In the genomic region with DNA sequence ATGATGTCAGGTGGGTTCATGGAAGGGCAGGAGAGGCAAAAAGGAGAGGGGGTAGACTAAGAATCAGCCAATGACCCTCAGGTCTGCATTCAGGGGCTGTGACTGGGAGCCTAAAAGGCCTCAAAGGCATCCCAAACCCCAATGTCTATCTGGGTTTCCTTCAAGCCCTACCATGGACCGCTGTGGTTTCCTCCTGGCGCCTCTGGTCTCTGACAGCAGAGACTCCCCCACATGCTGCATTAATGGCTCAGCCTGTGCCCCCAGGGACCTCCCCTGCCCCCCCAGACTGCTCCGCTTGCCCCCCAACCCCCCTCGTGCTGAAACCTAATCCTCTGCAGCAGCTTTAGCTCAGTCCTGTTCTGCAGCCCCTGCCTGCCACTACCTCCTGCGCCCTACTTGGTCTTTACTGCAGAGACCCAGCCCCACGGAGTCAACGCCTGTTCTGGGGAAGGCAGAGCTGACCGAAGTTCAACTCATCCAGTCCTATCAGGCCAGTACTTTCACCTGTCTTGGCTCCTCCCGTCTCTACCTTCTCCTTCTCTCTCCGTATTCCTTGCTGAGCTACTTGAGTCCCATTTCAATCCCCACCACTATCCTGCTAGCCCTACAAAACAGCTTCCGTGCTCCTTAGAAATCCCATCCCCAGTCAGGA, we compare ENCODE assay signal across 16 mouse cellular contexts. TPM values are rescaled to one million over a fixed set of nuclear protein-coding genes. Genes with fewer than 3 reads are reported as not detected.
DNase-seq lines count a peak whose midpoint lies in the region; ATAC-seq and TF ChIP-seq lines count a peak whose summit lies in the region.
"Had no signal": no experiment of that assay in that cellular context is flagged by ENCODE, and none has a peak within 500 bp of the region (broad histone marks: within the 10 kb centered on the region; RNA-seq: fewer than 3 reads in every experiment).

Asic3 (plus strand) TSS at position 351 of the 652 bp plus-strand sequence.

- H3K9me3 ChIP-seq in liver, embryonic 11.5 days (ENCODE audit: control insufficient read depth, low read length): no peaks in the 10 kb centered on the region
- no peaks in the 10 kb centered on the region for H3K9me3 ChIP-seq in liver, embryonic 12.5 days (replicated peaks)
- no peaks in the 10 kb centered on the region for H3K9me3 ChIP-seq in kidney, embryonic 15.5 days (replicated peaks)
- H3K9me3 ChIP-seq in limb, embryonic 14.5 days (ENCODE audit: control insufficient read depth, low read length): no peaks in the 10 kb centered on the region
- no peaks in the 10 kb centered on the region for H3K9me3 ChIP-seq in forebrain, embryonic 12.5 days
- H3K9me3 ChIP-seq: forebrain, embryonic 15.5 days; lung, embryonic 15.5 days had no signal

- no peak within 1 kb of the TSS for H3K4me2 ChIP-seq in liver, embryonic 11.5 days
- H3K4me2 ChIP-seq in liver, embryonic 12.5 days: no peak within 1 kb of the TSS
- peak within 1 kb of the TSS; percentile 16 for H3K4me2 ChIP-seq in kidney, embryonic 15.5 days
- 0 out of 2 replicates have a peak within 1 kb of the TSS, but pooled peaks have one; percentile 11 for H3K4me2 ChIP-seq in limb, embryonic 14.5 days (replicated peaks; ENCODE audit: low read depth, low read length, severe bottlenecking)
- no peak within 1 kb of the TSS for H3K4me2 ChIP-seq in forebrain, embryonic 12.5 days
- H3K4me2 ChIP-seq: forebrain, embryonic 15.5 days; lung, embryonic 15.5 days had no signal

- H3K36me3 ChIP-seq in liver, embryonic 11.5 days (ENCODE audit: control insufficient read depth, insufficient read depth, low read length): no peaks in the 10 kb centered on the region; the same call in 1 of the 2 replicates
- H3K36me3 ChIP-seq in liver, embryonic 12.5 days: peaks cover 9% of the 10 kb centered on the region; the same call in 1 of the 2 replicates
- peaks cover 13% of the 10 kb centered on the region for H3K36me3 ChIP-seq in kidney, embryonic 15.5 days
- H3K36me3 ChIP-seq in limb, embryonic 14.5 days (ENCODE audit: control insufficient read depth, insufficient read depth, low read length): peaks cover 6% of the 10 kb centered on the region; the same call in 1 of the 2 replicates
- peaks cover 14% of the 10 kb centered on the region for H3K36me3 ChIP-seq in forebrain, embryonic 12.5 days (replicated peaks)
- H3K36me3 ChIP-seq: forebrain, embryonic 15.5 days; lung, embryonic 15.5 days had no signal

- H3K27ac ChIP-seq in liver, embryonic 11.5 days (ENCODE audit: low read depth, low read length): 0 out of 2 replicates have a peak within 1 kb of the TSS, but pooled peaks have one; percentile 5
- H3K27ac ChIP-seq in liver, embryonic 12.5 days: no peak within 1 kb of the TSS
- H3K27ac ChIP-seq in kidney, embryonic 15.5 days: 0 out of 2 replicates have a peak within 1 kb of the TSS, but pooled peaks have one; percentile 18
- no peak within 1 kb of the TSS for H3K27ac ChIP-seq in limb, embryonic 14.5 days (replicated peaks; ENCODE audit: low read depth, low read length)
- no peak within 1 kb of the TSS for H3K27ac ChIP-seq in forebrain, embryonic 12.5 days
- H3K27ac ChIP-seq: forebrain, embryonic 15.5 days; heart, adult 2 months; lung, embryonic 15.5 days had no signal

- H3K27me3 ChIP-seq in liver, embryonic 11.5 days (replicated peaks; ENCODE audit: control insufficient read depth, insufficient read depth, low read length): peaks cover 16% of the 10 kb centered on the region
- peaks cover 42% of the 10 kb centered on the region for H3K27me3 ChIP-seq in liver, embryonic 12.5 days (replicated peaks)
- no peaks in the 10 kb centered on the region for H3K27me3 ChIP-seq in kidney, embryonic 15.5 days
- no peaks in the 10 kb centered on the region for H3K27me3 ChIP-seq in limb, embryonic 14.5 days (ENCODE audit: control insufficient read depth, insufficient read depth, low read length)
- peaks cover 28% of the 10 kb centered on the region; the same call in 1 of the 2 replicates for H3K27me3 ChIP-seq in forebrain, embryonic 12.5 days
- H3K27me3 ChIP-seq: forebrain, embryonic 15.5 days; lung, embryonic 15.5 days had no signal

- H3K4me1 ChIP-seq in liver, embryonic 11.5 days (replicated peaks; ENCODE audit: control insufficient read depth, insufficient read depth, low read length): 0 out of 2 replicates have a peak, but pooled peaks cover 4% of the 10 kb centered on the region
- H3K4me1 ChIP-seq in liver, embryonic 12.5 days: peaks cover 10% of the 10 kb centered on the region; the same call in 1 of the 2 replicates
- peaks cover 26% of the 10 kb centered on the region for H3K4me1 ChIP-seq in kidney, embryonic 15.5 days
- peaks cover 12% of the 10 kb centered on the region for H3K4me1 ChIP-seq in limb, embryonic 14.5 days (ENCODE audit: control insufficient read depth, insufficient read depth, low read length)
- H3K4me1 ChIP-seq in forebrain, embryonic 12.5 days: peaks cover 16% of the 10 kb centered on the region

- no peak for TF ChIP-seq POLR2A in limb, embryonic 14.5 days (IDR thresholded peaks at IDR 0.05; ENCODE audit: borderline replicate concordance, extremely low read depth, insufficient read depth, insufficient read length)

- 48% methylated on average over 11 of the region's 11 CpGs for WGBS in liver, embryonic 11.5 days
- 36% methylated on average over 11 of the region's 11 CpGs for WGBS in liver, embryonic 12.5 days (ENCODE audit: insufficient replicate concordance)
- 24% methylated on average over 11 of the region's 11 CpGs for WGBS in kidney, embryonic 15.5 days
- WGBS in limb, embryonic 14.5 days: 27% methylated on average over 11 of the region's 11 CpGs
- WGBS in forebrain, embryonic 12.5 days: 52% methylated on average over 11 of the region's 11 CpGs

- no peak within 1 kb of the TSS for H3K9ac ChIP-seq in liver, embryonic 11.5 days (ENCODE audit: low read depth, low read length)
- no peak within 1 kb of the TSS for H3K9ac ChIP-seq in liver, embryonic 12.5 days
- H3K9ac ChIP-seq in kidney, embryonic 15.5 days: no peak within 1 kb of the TSS
- no peak within 1 kb of the TSS for H3K9ac ChIP-seq in limb, embryonic 14.5 days (ENCODE audit: low read depth, low read length, severe bottlenecking)
- H3K9ac ChIP-seq in forebrain, embryonic 12.5 days: no peak within 1 kb of the TSS
- H3K9ac ChIP-seq: forebrain, embryonic 15.5 days; lung, embryonic 15.5 days had no signal

- ATAC-seq in liver, embryonic 11.5 days (replicated peaks; ENCODE audit: low FRiP score): no peak
- no peak for ATAC-seq in liver, embryonic 12.5 days
- ATAC-seq in common myeloid progenitor, adult 5-6 weeks (replicated peaks; ENCODE audit: low read depth, poor library complexity, severe bottlenecking): peak; percentile 50
- ATAC-seq in kidney, embryonic 15.5 days (replicated peaks; ENCODE audit: low FRiP score): peak; percentile 10; the same call in 1 of the 2 replicates
- ATAC-seq in limb, embryonic 14.5 days (ENCODE audit: low FRiP score, low read depth): no peak
- no peak for ATAC-seq in forebrain, embryonic 12.5 days (ENCODE audit: low FRiP score)
- ATAC-seq: forebrain, embryonic 15.5 days; inflammation-experienced regulatory T-cells, adult 6 months had no signal

- no peak for DNase-seq in liver, embryonic 11.5 days (ENCODE audit: low spot score)
- no peak for DNase-seq in limb, embryonic 14.5 days (ENCODE audit: low spot score)
- no peak for DNase-seq in thymus, postnatal 10 days (ENCODE audit: low spot score in 2 of 2)
- no peak for DNase-seq in c-Kit-positive CD71-positive TER-119-positive erythroid progenitor cells, embryonic 14.5 days (ENCODE audit: low spot score)
- DNase-seq: cerebellum, adult 9-10 months; heart, adult 2 months; heart, postnatal 14 days; layer of hippocampus, adult 9-11 months; liver had no signal

- H3K4me3 ChIP-seq in liver, embryonic 11.5 days (ENCODE audit: low read depth, low read length): no peak within 1 kb of the TSS
- no peak within 1 kb of the TSS for H3K4me3 ChIP-seq in liver, embryonic 12.5 days
- no peak within 1 kb of the TSS for H3K4me3 ChIP-seq in kidney, embryonic 15.5 days (replicated peaks)
- H3K4me3 ChIP-seq in limb, embryonic 14.5 days (replicated peaks; ENCODE audit: low read length): no peak within 1 kb of the TSS
- no peak within 1 kb of the TSS for H3K4me3 ChIP-seq in forebrain, embryonic 12.5 days (replicated peaks)
- H3K4me3 ChIP-seq: forebrain, embryonic 15.5 days; heart, adult 2 months; lung, embryonic 15.5 days had no signal

RNA-seq across cellular contexts. Expression of gene Asic3, which starts in this region (rescaled TPM):
- 0.19 TPM in 1 of 2 replicates, not detected in the other for polyA plus RNA-seq in liver, embryonic 11.5 days (2014; fragmentation: Nextera tagmentation; extraction: Ambion mirVana)
- not detected in 2 replicates for polyA plus RNA-seq in liver, embryonic 12.5 days (2016; fragmentation: Nextera tagmentation; extraction: Ambion mirVana)
- not detected in 2 replicates for total RNA-seq in common myeloid progenitor, adult 5-6 weeks (2017)
- 0.39 and 0.53 TPM in 2 replicates for polyA plus RNA-seq in kidney, embryonic 15.5 days (2015; fragmentation: Nextera tagmentation; extraction: Ambion mirVana)
- polyA plus RNA-seq in limb, embryonic 14.5 days (2012; rRNA removed): 3.0 and 6.2 TPM in 2 replicates
- 0.36 and 1.2 TPM in 2 replicates for polyA plus RNA-seq in limb, embryonic 14.5 days (2014; fragmentation: Nextera tagmentation; extraction: Ambion mirVana)
- polyA plus RNA-seq in forebrain, embryonic 12.5 days (2016; fragmentation: Nextera tagmentation; extraction: Ambion mirVana): 0.20 and 0.37 TPM in 2 replicates
- polyA plus RNA-seq: inflammation-experienced regulatory T-cells, adult 6 months had no signal

Comparison
In these comparisons a context has a peak if more than half of its experiments do, and no peak if none do; other contexts are left out.
1. Peak in ATAC-seq in common myeloid progenitor, adult 5-6 weeks; RNA of the gene not detected or under 1 TPM.
2. Peak in ATAC-seq, H3K27ac ChIP-seq and H3K4me2 ChIP-seq in kidney, embryonic 15.5 days; RNA of the gene not detected or under 1 TPM.